14 mouse cellular contexts compared by ENCODE assay signal in the genomic region with DNA sequence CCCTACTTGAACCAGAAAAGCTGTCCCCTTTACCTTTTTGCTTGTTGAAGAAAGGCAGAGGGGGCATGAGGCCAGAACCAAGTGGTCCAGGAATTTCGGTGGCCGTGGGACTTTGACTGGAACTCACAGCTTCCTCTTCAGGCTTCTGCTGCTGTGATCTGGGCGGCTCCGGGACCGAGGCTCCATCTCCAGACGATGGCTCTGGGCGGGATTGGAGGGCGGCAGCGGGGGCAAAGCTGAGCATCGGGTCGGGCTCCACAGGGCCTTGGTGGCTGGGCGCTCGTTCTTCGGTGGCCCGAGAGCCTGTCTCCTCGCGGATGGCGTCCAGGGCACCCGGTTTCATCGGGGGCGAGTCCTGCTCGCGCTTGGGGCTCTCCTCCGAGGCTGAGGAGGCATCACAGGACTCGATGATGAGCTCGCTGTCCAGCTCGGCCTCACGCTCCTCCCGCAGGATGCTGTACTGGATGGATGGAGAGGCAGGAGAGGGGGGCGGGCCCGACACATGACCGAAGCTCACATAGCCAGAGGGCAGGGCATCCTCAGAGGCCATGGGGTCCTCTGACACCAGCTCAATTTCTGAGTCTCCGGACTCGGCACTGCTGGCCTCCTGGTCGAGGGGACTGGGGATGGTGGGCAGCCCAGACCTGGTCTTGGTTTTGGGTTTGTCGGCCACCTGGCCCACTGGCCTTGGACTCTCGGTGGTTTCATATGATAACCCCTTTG.
A peak's percentile ranks its signal among the peaks of the same experiment; 100 is the strongest.
DNase-seq lines count a peak whose midpoint lies in the region; ATAC-seq and TF ChIP-seq lines count a peak whose summit lies in the region.
"Had no signal": no experiment of that assay in that cellular context is flagged by ENCODE, and none has a peak within 500 bp of the region (broad histone marks: within the 10 kb centered on the region; RNA-seq: fewer than 3 reads in every experiment).

No protein-coding gene starts in this region.

- H3K4me3 ChIP-seq in heart, embryonic 10.5 days: 0 out of 2 replicates have a peak overlapping the region, but pooled peaks have one; percentile 8
- H3K4me3 ChIP-seq in heart, adult 2 months: no peak overlapping the region
- H3K4me3 ChIP-seq in E14TG2a.4 (replicated peaks; ENCODE audit: low read length): peak overlapping the region; percentile 66
- H3K4me3 ChIP-seq in embryonic facial prominence, embryonic 10.5 days: peak overlapping the region; percentile 26; the same call in 1 of the 2 replicates
- no peak overlapping the region for H3K4me3 ChIP-seq in hindbrain, embryonic 15.5 days
- H3K4me3 ChIP-seq: heart, embryonic 12.5 days; lung, embryonic 15.5 days; midbrain, embryonic 15.5 days had no signal

- H3K27ac ChIP-seq in heart, embryonic 10.5 days: no peak overlapping the region
- H3K27ac ChIP-seq in heart, adult 2 months: no peak overlapping the region
- peak overlapping the region; percentile 59 for H3K27ac ChIP-seq in embryonic facial prominence, embryonic 10.5 days (replicated peaks)
- peak overlapping the region; percentile 14; the same call in 1 of the 2 replicates for H3K27ac ChIP-seq in hindbrain, embryonic 15.5 days (replicated peaks)
- H3K27ac ChIP-seq: lung, embryonic 15.5 days; midbrain, embryonic 15.5 days had no signal

- no peak for TF ChIP-seq EP300 in heart, adult 2 months (IDR thresholded peaks at IDR 0.05; ENCODE audit: insufficient read depth, low read depth, low read length)

- H3K79me2 ChIP-seq in heart, adult 2 months (replicated peaks; ENCODE audit: control insufficient read depth, insufficient read depth, low read length): no peaks in the 10 kb centered on the region

- no peak overlapping the region for H3K4me2 ChIP-seq in hindbrain, embryonic 15.5 days
- H3K4me2 ChIP-seq: heart, embryonic 12.5 days; lung, embryonic 15.5 days; midbrain, embryonic 15.5 days had no signal

- 67% methylated on average over 37 of the region's 37 CpGs for WGBS in heart, embryonic 10.5 days
- WGBS in heart, adult 2 months: 64% methylated on average over 37 of the region's 37 CpGs
- 65% methylated on average over 37 of the region's 37 CpGs for WGBS in embryonic facial prominence, embryonic 10.5 days
- WGBS in hindbrain, embryonic 15.5 days: 71% methylated on average over 37 of the region's 37 CpGs

- peak; percentile 76 for DNase-seq in heart, embryonic 10.5 days (ENCODE audit: low spot score)
- no peak for DNase-seq in heart, adult 2 months
- DNase-seq in embryonic facial prominence, embryonic 10.5 days (ENCODE audit: low spot score): peak; percentile 15
- no peak for DNase-seq in kidney, adult 11 months
- DNase-seq: kidney, postnatal 10 days; liver; right cerebral cortex, postnatal 25 days had no signal

- no peak for TF ChIP-seq CTCF in heart, adult 2 months (IDR thresholded peaks at IDR 0.05)
- no peak for TF ChIP-seq CTCF in E14TG2a.4 (conservative IDR thresholded peaks at IDR 0.05; ENCODE audit: low read length)

- H3K36me3 ChIP-seq in heart, embryonic 10.5 days: no peaks in the 10 kb centered on the region
- H3K36me3 ChIP-seq in heart, adult 2 months (ENCODE audit: control insufficient read depth, insufficient read depth, low read length): no peaks in the 10 kb centered on the region
- no peaks in the 10 kb centered on the region for H3K36me3 ChIP-seq in E14TG2a.4 (ENCODE audit: insufficient read depth, low read length)
- H3K36me3 ChIP-seq in embryonic facial prominence, embryonic 10.5 days (replicated peaks): no peaks in the 10 kb centered on the region
- H3K36me3 ChIP-seq in hindbrain, embryonic 15.5 days: no peaks in the 10 kb centered on the region
- H3K36me3 ChIP-seq: heart, embryonic 12.5 days; lung, embryonic 15.5 days; midbrain, embryonic 15.5 days had no signal

- H3K9me3 ChIP-seq in heart, embryonic 10.5 days: no peaks in the 10 kb centered on the region
- H3K9me3 ChIP-seq in E14TG2a.4 (ENCODE audit: low read length): no peaks in the 10 kb centered on the region
- H3K9me3 ChIP-seq in embryonic facial prominence, embryonic 10.5 days: no peaks in the 10 kb centered on the region
- no peaks in the 10 kb centered on the region for H3K9me3 ChIP-seq in hindbrain, embryonic 15.5 days
- H3K9me3 ChIP-seq: heart, embryonic 12.5 days; lung, embryonic 15.5 days; midbrain, embryonic 15.5 days had no signal

- H3K9ac ChIP-seq in heart, adult 2 months (ENCODE audit: low read depth, low read length): no peak overlapping the region
- no peak overlapping the region for H3K9ac ChIP-seq in hindbrain, embryonic 15.5 days
- H3K9ac ChIP-seq: heart, embryonic 12.5 days; lung, embryonic 15.5 days; midbrain, embryonic 15.5 days had no signal

- no peak for ATAC-seq in hindbrain, embryonic 15.5 days (ENCODE audit: low FRiP score, low read depth)
- no peak for ATAC-seq in erythroblast, adult 5-6 weeks (replicated peaks; ENCODE audit: low FRiP score, poor library complexity, severe bottlenecking)
- ATAC-seq: midbrain, embryonic 15.5 days; Patski had no signal

- intact Hi-C loops in heart, adult 2 months (cut with DNase I): no loop called here

- peaks cover 46% of the 10 kb centered on the region for H3K27me3 ChIP-seq in heart, embryonic 10.5 days (ENCODE audit: insufficient read depth, poor library complexity, severe bottlenecking)
- no peaks in the 10 kb centered on the region for H3K27me3 ChIP-seq in heart, adult 2 months (ENCODE audit: control insufficient read depth, insufficient read depth, low read length)
- H3K27me3 ChIP-seq in E14TG2a.4 (ENCODE audit: insufficient read depth, low read length): peaks cover 15% of the 10 kb centered on the region
- H3K27me3 ChIP-seq in embryonic facial prominence, embryonic 10.5 days (replicated peaks; ENCODE audit: low read depth, poor library complexity, severe bottlenecking): 0 out of 2 replicates have a peak, but pooled peaks cover 5% of the 10 kb centered on the region
- no peaks in the 10 kb centered on the region for H3K27me3 ChIP-seq in hindbrain, embryonic 15.5 days
- H3K27me3 ChIP-seq: lung, embryonic 15.5 days; midbrain, embryonic 15.5 days; Patski had no signal

- H3K4me1 ChIP-seq in heart, embryonic 10.5 days: 0 out of 2 replicates have a peak, but pooled peaks cover 9% of the 10 kb centered on the region
- no peaks in the 10 kb centered on the region for H3K4me1 ChIP-seq in heart, adult 2 months (ENCODE audit: control insufficient read depth, insufficient read depth, low read length)
- peaks cover 14% of the 10 kb centered on the region for H3K4me1 ChIP-seq in E14TG2a.4 (replicated peaks; ENCODE audit: low read depth, low read length)
- H3K4me1 ChIP-seq in embryonic facial prominence, embryonic 10.5 days: peaks cover 26% of the 10 kb centered on the region
- H3K4me1 ChIP-seq in hindbrain, embryonic 15.5 days (replicated peaks): peaks cover 41% of the 10 kb centered on the region
- H3K4me1 ChIP-seq: heart, embryonic 12.5 days; lung, embryonic 15.5 days had no signal

- no peak for TF ChIP-seq POLR2A in heart, adult 2 months (IDR thresholded peaks at IDR 0.05; ENCODE audit: insufficient read depth, low read depth, low read length)

Comparison
In these comparisons a context has a peak if more than half of its experiments do, and no peak if none do; other contexts are left out.
1. DNase-seq: peak in heart, embryonic 10.5 days (single experiment) and embryonic facial prominence, embryonic 10.5 days (single experiment); none in heart, adult 2 months (0 of 2) and kidney, adult 11 months (single experiment).
2. H3K4me3 ChIP-seq: peak in heart, embryonic 10.5 days (single experiment), E14TG2a.4 (single experiment) and embryonic facial prominence, embryonic 10.5 days (single experiment); none in heart, adult 2 months (single experiment) and hindbrain, embryonic 15.5 days (single experiment).
3. H3K27ac ChIP-seq: peak in embryonic facial prominence, embryonic 10.5 days (single experiment) and hindbrain, embryonic 15.5 days (single experiment); none in heart, embryonic 10.5 days (single experiment) and heart, adult 2 months (single experiment).